Mouse (Mus musculus) myocyte (in vitro differentiated cells): Measurements from ENCODE around the gene Cad. TPM values are rescaled to one million over a fixed set of nuclear protein-coding genes. Genes with fewer than 3 reads are reported as not detected.

Experiments
- H3K27me3 ChIP-seq: one replicate; pipeline ENCODE4 v1.6.1; 2011; ENCODE audit not compliant: control insufficient read depth, insufficient read depth, insufficient read length
- H3K36me3 ChIP-seq: one replicate; pipeline ENCODE4 v1.6.1; 2011; ENCODE audit not compliant: control insufficient read depth, insufficient read depth
- H3K4me2 ChIP-seq: one replicate; pipeline ENCODE4 v1.6.1; 2011; ENCODE audit warnings: low read depth, control low read depth
- H3K4me3 ChIP-seq: one replicate; pipeline ENCODE4 v1.5.1; 2011; ENCODE audit warnings: mild to moderate bottlenecking, control low read depth, moderate library complexity
- H3K79me2 ChIP-seq: one replicate; pipeline ENCODE4 v1.6.1; 2011; ENCODE audit not compliant: control insufficient read depth, insufficient read depth
- H3ac ChIP-seq: one replicate; pipeline ENCODE4 v1.6.1; 2011; ENCODE audit not compliant: control insufficient read depth, insufficient read length
- CEBPB ChIP-seq: IDR thresholded peaks from 2 replicates; pipeline ENCODE4 v1.6.1; 2011; ENCODE audit warnings: mild to moderate bottlenecking, moderate library complexity; ENCODE audit not compliant: poor library complexity, insufficient read depth, severe bottlenecking
- E2F4 ChIP-seq: IDR thresholded peaks from one replicate; pipeline ENCODE4 v1.6.1; 2011; ENCODE audit warnings: mild to moderate bottlenecking, control low read depth, moderate library complexity; ENCODE audit not compliant: insufficient read depth
- MAX ChIP-seq: IDR thresholded peaks from one replicate; pipeline ENCODE4 v1.6.1; 2011; ENCODE audit warnings: low read depth, mild to moderate bottlenecking, control low read depth
- MYOD1 ChIP-seq, 3 experiments: IDR thresholded peaks; one replicate each; pipeline ENCODE4 v1.6.1; 2011; ENCODE audit warnings: control low read depth in 2 of 3, low read depth in 2 of 3, mild to moderate bottlenecking in 2 of 3, moderate library complexity in 1 of 3; ENCODE audit not compliant: insufficient read length in 2 of 3, control insufficient read depth in 1 of 3
- MYOG ChIP-seq, 3 experiments: IDR thresholded peaks; one replicate each; pipeline ENCODE4 v1.6.1; 2011; ENCODE audit warnings: control low read depth in 2 of 3, low read depth in 2 of 3, mild to moderate bottlenecking in 2 of 3; ENCODE audit not compliant: insufficient read length in 2 of 3, control insufficient read depth in 1 of 3, insufficient read depth in 1 of 3
- POLR2A ChIP-seq: IDR thresholded peaks from one replicate; pipeline ENCODE4 v1.6.1; 2011; ENCODE audit warnings: low read depth, mild to moderate bottlenecking, control low read depth, moderate library complexity; ENCODE audit not compliant: insufficient read length
- POLR2AphosphoS2 ChIP-seq: IDR thresholded peaks from one replicate; pipeline ENCODE4 v1.6.1; 2011; ENCODE audit warnings: low read depth, control low read depth; ENCODE audit not compliant: insufficient read length
- REST ChIP-seq: IDR thresholded peaks from one replicate; pipeline ENCODE4 v1.6.1; 2011; ENCODE audit warnings: mild to moderate bottlenecking, control low read depth, moderate library complexity; ENCODE audit not compliant: insufficient read depth, insufficient read length
- SRF ChIP-seq: IDR thresholded peaks from one replicate; pipeline ENCODE4 v1.6.1; 2011; ENCODE audit warnings: low read depth; ENCODE audit not compliant: control insufficient read depth, insufficient read length
- TCF12 ChIP-seq: IDR thresholded peaks from one replicate; pipeline ENCODE4 v1.6.1; 2011; ENCODE audit warnings: mild to moderate bottlenecking, control low read depth; ENCODE audit not compliant: poor library complexity, insufficient read depth, severe bottlenecking
- TCF3 ChIP-seq: IDR thresholded peaks from one replicate; pipeline ENCODE4 v1.6.1; 2011; ENCODE audit warnings: low read depth, control low read depth; ENCODE audit not compliant: insufficient read length
- USF1 ChIP-seq: IDR thresholded peaks from one replicate; pipeline ENCODE4 v1.6.1; 2011; ENCODE audit warnings: low read depth, mild to moderate bottlenecking, control low read depth, moderate library complexity
- polyA plus RNA-seq: library from polyadenylated mRNA; unstranded; fragments of >200 nt; fragmentation: generic; extraction: Trizol; gene quantifications from one replicate; pipeline ENCODE4 v1.2.1, GENCODE M21; 2012; ENCODE audit warnings: missing spikeins

Gene Cad
- polyA plus RNA-seq, 1 experiment = 31.5 TPM

GRCm38 (mm10) chr5:31123481-31123880, 68.9 kb downstream of the Cad start:
- Histone ChIP-seq H3K27me3 (no peaks in the 10 kb centered on the region), H3K36me3 (no peaks in the 10 kb centered on the region), H3K4me2 (no peak overlapping the region), H3ac (no peak overlapping the region), H3K79me2 (peaks cover 9% of the 10 kb centered on the region), H3K4me3 (no peak overlapping the region)
- no peak for TF ChIP-seq REST
- TF ChIP-seq E2F4 = no peak
- TF ChIP-seq POLR2AphosphoS2 = no peak
- no peak for TF ChIP-seq TCF3
- TF ChIP-seq USF1 = no peak
- no peak for TF ChIP-seq MYOD1 (IDR thresholded peaks at IDR 0.05; ENCODE audit: control insufficient read depth in 1 of 3, insufficient read length in 2 of 3, low read depth in 2 of 3)
- TF ChIP-seq POLR2A = no peak
- no peak for TF ChIP-seq TCF12
- no peak for TF ChIP-seq CEBPB
- no peak for TF ChIP-seq MYOG (IDR thresholded peaks at IDR 0.05; ENCODE audit: control insufficient read depth in 1 of 3, insufficient read depth in 1 of 3, insufficient read length in 2 of 3, low read depth in 2 of 3)
- TF ChIP-seq SRF = no peak
- no peak for TF ChIP-seq MAX

- Histone ChIP-seq H3K79me2 (no peaks in the 10 kb centered on the region), H3ac (no peak overlapping the region), H3K36me3 (no peaks in the 10 kb centered on the region), H3K27me3 (peaks cover 5% of the 10 kb centered on the region), H3K4me2 (no peak overlapping the region), H3K4me3 (no peak overlapping the region)
- TF ChIP-seq SRF (no peak), TCF12 (no peak), TCF3 (no peak), MYOG (IDR thresholded peaks at IDR 0.05; ENCODE audit: control insufficient read depth in 1 of 3, insufficient read depth in 1 of 3, insufficient read length in 2 of 3, low read depth in 2 of 3) (no peak), REST (no peak), MAX (no peak)
These were observed 71.5 kb downstream of the Cad start for GRCm38 (mm10) chr5:31126050-31126449.

Other genes with a start within 250 kb of the Cad start
- gene Mapre3, start 240.1 kb upstream of the Cad start, polyA plus RNA-seq = 58.7 TPM
- 52.8 TPM for gene Tmem214, start 186.8 kb upstream of the Cad start, polyA plus RNA-seq
- gene Agbl5, start 166.1 kb upstream of the Cad start, polyA plus RNA-seq = 3.1 TPM
- gene Ost4, start 147.0 kb upstream of the Cad start, polyA plus RNA-seq = 262 TPM
- gene Emilin1, start 141.4 kb upstream of the Cad start, polyA plus RNA-seq = 25.8 TPM
- 16.6 TPM for gene Khk, start 133.3 kb upstream of the Cad start, polyA plus RNA-seq
- 26.2 TPM for gene Cgref1, start 109.2 kb upstream of the Cad start, polyA plus RNA-seq
- 158 TPM for gene Preb, start 94.4 kb upstream of the Cad start, polyA plus RNA-seq
- 0.62 TPM for gene Tcf23, start 86.1 kb upstream of the Cad start, polyA plus RNA-seq
- gene Atraid, start 6.5 kb upstream of the Cad start, polyA plus RNA-seq = 143 TPM
- gene Slc5a6, start 5.9 kb upstream of the Cad start, polyA plus RNA-seq = 11.1 TPM
- gene Dnajc5g, start 51.5 kb downstream of the Cad start, polyA plus RNA-seq = not detected
- gene Slc30a3, start 53.5 kb downstream of the Cad start, polyA plus RNA-seq = 0.19 TPM
- 110 TPM for gene Trim54, start 61.9 kb downstream of the Cad start, polyA plus RNA-seq
- 0.78 TPM for gene Ucn, start 84.0 kb downstream of the Cad start, polyA plus RNA-seq
- gene Mpv17, start 99.5 kb downstream of the Cad start, polyA plus RNA-seq = 35.8 TPM
- 2.6 TPM for gene Gm29609, start 125.1 kb downstream of the Cad start, polyA plus RNA-seq
- gene Gtf3c2, start 125.4 kb downstream of the Cad start, polyA plus RNA-seq = 24.9 TPM
- 138 TPM for gene Snx17, start 138.4 kb downstream of the Cad start, polyA plus RNA-seq
- 60.2 TPM for gene Eif2b4, start 138.7 kb downstream of the Cad start, polyA plus RNA-seq
- gene Zfp513, start 147.5 kb downstream of the Cad start, polyA plus RNA-seq = 25.6 TPM
- gene Ppm1g, start 165.9 kb downstream of the Cad start, polyA plus RNA-seq = 89.3 TPM
- gene Nrbp1, start 186.1 kb downstream of the Cad start, polyA plus RNA-seq = 87.9 TPM
- not detected for gene Gm9970, start 186.5 kb downstream of the Cad start, polyA plus RNA-seq
- 2.1 TPM for gene Krtcap3, start 196.9 kb downstream of the Cad start, polyA plus RNA-seq
- gene Ift172, start 236.3 kb downstream of the Cad start, polyA plus RNA-seq = 22.5 TPM
- gene Fndc4, start 241.3 kb downstream of the Cad start, polyA plus RNA-seq = 4.9 TPM
- 0.16 TPM for gene Gckr, start 242.7 kb downstream of the Cad start, polyA plus RNA-seq